Mouse (Mus musculus) embryonic facial prominence, embryonic 12.5 days (tissue): ENCODE data around the gene Ankrd12. TPM values are rescaled to one million over a fixed set of nuclear protein-coding genes. Genes with fewer than 3 reads are reported as not detected.

Experiments
- ATAC-seq: fragments of 200-750 bp; cut with Nextera tagmentation; 2 replicates; pipeline ENCODE4 v1.8.0; 2017; ENCODE audit not compliant: insufficient number of reproducible peaks, insufficient read depth, low FRiP score, low TSS enrichment
- H3K27ac ChIP-seq: fragments of 300-500 bp; sonication (generic); 2 replicates; pipeline ENCODE4 v1.5.1; 2016; ENCODE audit warnings: mild to moderate bottlenecking
- H3K27me3 ChIP-seq: fragments of 300-500 bp; sonication (generic); 2 replicates; pipeline ENCODE4 v1.6.1; 2016; ENCODE audit warnings: mild to moderate bottlenecking, moderate library complexity
- H3K36me3 ChIP-seq: fragments of 300-500 bp; sonication (generic); 2 replicates; pipeline ENCODE4 v1.6.1; 2016; ENCODE audit warnings: mild to moderate bottlenecking
- H3K4me1 ChIP-seq: fragments of 300-500 bp; sonication (generic); 2 replicates; pipeline ENCODE4 v1.6.1; 2016
- H3K4me2 ChIP-seq: fragments of 300-500 bp; sonication (generic); replicated peaks from 2 replicates; pipeline ENCODE4 v1.6.1; 2016; ENCODE audit warnings: mild to moderate bottlenecking, moderate library complexity
- H3K4me3 ChIP-seq: fragments of 300-500 bp; sonication (generic); 2 replicates; pipeline ENCODE4 v1.5.1; 2016; ENCODE audit warnings: mild to moderate bottlenecking
- H3K9ac ChIP-seq: fragments of 300-500 bp; sonication (generic); 2 replicates; pipeline ENCODE4 v1.6.1; 2016; ENCODE audit warnings: mild to moderate bottlenecking, moderate library complexity
- H3K9me3 ChIP-seq: fragments of 300-500 bp; sonication (generic); 2 replicates; pipeline ENCODE4 v1.6.1; 2016; ENCODE audit warnings: mild to moderate bottlenecking, moderate library complexity
- WGBS: fragments of 180-500 bp; shearing (Covaris S2); methylation state at CpG from one replicate; pipeline ENCODE4 v1.1.7; 2016; 5-methylcytosine and 5-hydroxymethylcytosine counted together
- polyA plus RNA-seq: library from polyadenylated mRNA; unstranded; fragments of >200 nt; fragmentation: Nextera tagmentation; extraction: Ambion mirVana; gene quantifications from 2 replicates; pipeline ENCODE4 v1.2.1, GENCODE M21; 2016

The Ankrd12 gene
- polyA plus RNA-seq, 1 experiment from 2014 or later = 37.5 TPM

- H3K27ac ChIP-seq = no peak overlapping the region
These were observed 29.8 kb upstream of the Ankrd12 start for GRCm38 (mm10) chr17:66106601-66107267.

GRCm38 (mm10) chr17:66104076-66104475, 27.2 kb upstream of the Ankrd12 start:
- 87% methylated on average over 7 of the region's 7 CpGs for WGBS

More at GRCm38 (mm10) chr17:66106601-66107267, 29.8 kb upstream of the Ankrd12 start:
- Histone ChIP-seq H3K9me3 (no peaks in the 10 kb centered on the region), H3K9ac (peak overlapping the region; percentile 30; the same call in 1 of the 2 replicates), H3K4me3 (no peak overlapping the region), H3K4me2 (no peak overlapping the region), H3K4me1 (no peaks in the 10 kb centered on the region), H3K27me3 (no peaks in the 10 kb centered on the region), H3K36me3 (no peaks in the 10 kb centered on the region)
- no peak for ATAC-seq
- 50% methylated on average over 10 of the region's 10 CpGs for WGBS

DNA sequence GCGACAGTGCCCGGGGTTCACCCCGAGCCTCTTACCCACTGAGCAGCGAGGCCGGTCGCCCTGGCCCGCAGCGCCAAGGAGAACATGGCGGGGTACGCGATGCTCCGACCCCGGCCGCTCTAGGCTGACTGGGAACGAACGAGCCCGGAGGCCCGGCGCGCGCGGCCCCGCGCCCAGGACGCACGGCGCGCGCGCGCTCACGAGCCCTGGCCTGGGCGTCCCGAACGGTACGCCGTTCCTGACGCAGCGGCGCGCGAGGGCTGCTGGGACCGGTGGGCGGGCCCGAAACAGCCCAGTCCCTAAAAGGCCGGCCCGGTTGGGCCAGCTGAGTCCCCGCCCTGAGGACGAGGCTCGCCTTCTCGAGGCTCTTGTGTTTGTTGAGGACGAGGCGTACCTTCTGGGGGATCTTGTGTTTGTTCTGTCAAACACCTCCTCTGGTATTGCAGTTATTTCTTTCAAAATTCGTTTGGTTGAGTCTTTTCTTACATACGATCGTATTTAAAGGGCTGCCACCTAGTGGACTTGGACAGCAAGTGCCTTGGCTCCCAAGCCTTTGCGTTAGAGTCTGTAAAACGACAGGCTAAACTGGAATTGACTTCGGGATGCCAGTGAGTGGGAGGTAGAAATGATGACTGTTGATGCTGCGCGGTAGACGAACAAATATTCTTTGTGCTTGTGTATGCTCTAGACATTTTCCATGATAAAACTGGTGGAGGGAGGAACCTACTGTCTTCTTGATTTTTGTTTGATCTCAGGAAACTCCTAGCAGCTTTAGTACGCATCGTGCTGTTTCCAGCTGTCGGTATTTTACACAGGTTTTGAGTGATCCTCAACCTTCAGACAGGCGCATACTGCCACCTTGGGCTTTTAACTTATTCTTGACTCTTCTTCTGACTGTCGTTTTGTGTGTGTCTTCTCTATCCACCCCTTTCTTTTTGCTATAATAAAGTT, 24.8 kb upstream of the Ankrd12 start, which contains the start of gene Ndufv2:
TSS of gene Ndufv2 (minus strand) at position 180 of the 951 bp plus-strand sequence.
- 1% methylated on average over 67 of the region's 67 CpGs for WGBS

More at GRCm38 (mm10) chr17:66104076-66104475, 27.2 kb upstream of the Ankrd12 start:
- no peak overlapping the region for H3K27ac ChIP-seq
- peaks cover 12% of the 10 kb centered on the region for H3K4me1 ChIP-seq
- ATAC-seq = no peak
- no peaks in the 10 kb centered on the region for H3K9me3 ChIP-seq
- no peaks in the 10 kb centered on the region for H3K36me3 ChIP-seq
- H3K4me2 ChIP-seq = no peak overlapping the region
- no peaks in the 10 kb centered on the region for H3K27me3 ChIP-seq
- no peak overlapping the region for H3K9ac ChIP-seq
- no peak overlapping the region for H3K4me3 ChIP-seq

DNA sequence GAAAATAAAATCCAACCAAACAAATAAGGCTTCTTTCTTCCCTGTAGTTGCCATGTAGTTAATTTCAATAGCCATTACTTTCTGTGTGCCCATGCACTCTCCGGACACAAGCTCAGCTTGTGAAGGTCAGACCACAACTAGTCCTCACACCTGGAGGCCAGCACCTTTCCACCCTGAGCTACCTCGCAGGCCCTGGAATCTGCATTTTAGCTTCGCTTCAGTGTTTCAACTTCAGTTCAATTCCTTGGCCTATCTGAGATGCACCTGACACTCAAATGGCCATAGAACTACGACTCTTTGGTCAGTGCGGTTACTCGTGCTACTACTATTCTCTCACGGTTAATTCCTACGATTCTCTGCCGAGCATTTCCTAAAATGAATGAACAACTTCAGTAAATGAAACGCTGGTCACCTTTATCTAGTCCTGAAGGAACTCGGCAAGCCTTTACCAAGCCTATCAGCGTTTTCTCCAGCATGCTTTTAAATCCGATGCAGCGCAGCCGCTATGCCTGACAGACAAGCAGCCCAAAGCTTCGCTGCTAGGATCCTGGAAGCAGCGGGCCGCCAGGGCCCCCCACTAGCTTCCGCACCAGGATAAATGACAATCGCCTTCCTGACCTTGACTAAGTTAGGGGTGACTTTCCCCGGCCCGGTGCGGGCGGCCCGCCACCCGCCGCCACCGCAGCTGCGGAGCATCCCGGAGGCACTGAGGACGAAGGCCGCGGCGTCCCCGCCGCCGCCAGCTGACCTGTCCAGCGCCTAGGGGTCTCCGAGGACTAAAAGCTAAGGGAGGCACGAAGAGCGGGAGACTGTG, 23.9 kb upstream of the Ankrd12 start:
- Histone ChIP-seq H3K4me2 (peak overlapping the region; percentile 89), H3K9ac (peak overlapping the region; percentile 97), H3K4me3 (peak overlapping the region; percentile 88), H3K9me3 (no peaks in the 10 kb centered on the region), H3K27ac (peak overlapping the region; percentile 93), H3K36me3 (no peaks in the 10 kb centered on the region), H3K27me3 (no peaks in the 10 kb centered on the region), H3K4me1 (peaks cover 12% of the 10 kb centered on the region)
- ATAC-seq = peak; percentile 4; the same call in 1 of the 2 replicates
- WGBS = under 1% methylated on average over 41 of the region's 41 CpGs

More for the DNA sequence above, 24.8 kb upstream of the Ankrd12 start, which contains the start of gene Ndufv2:
- H3K4me1 ChIP-seq = peaks cover 12% of the 10 kb centered on the region
- H3K36me3 ChIP-seq = no peaks in the 10 kb centered on the region
- peak within 1 kb of the TSS; percentile 88 for H3K4me3 ChIP-seq
- ATAC-seq = peak; percentile 100
- peak within 1 kb of the TSS; percentile 97 for H3K9ac ChIP-seq
- no peaks in the 10 kb centered on the region for H3K27me3 ChIP-seq
- no peaks in the 10 kb centered on the region for H3K9me3 ChIP-seq
- H3K27ac ChIP-seq = peak within 1 kb of the TSS; percentile 93
- peak within 1 kb of the TSS; percentile 89 for H3K4me2 ChIP-seq

DNA sequence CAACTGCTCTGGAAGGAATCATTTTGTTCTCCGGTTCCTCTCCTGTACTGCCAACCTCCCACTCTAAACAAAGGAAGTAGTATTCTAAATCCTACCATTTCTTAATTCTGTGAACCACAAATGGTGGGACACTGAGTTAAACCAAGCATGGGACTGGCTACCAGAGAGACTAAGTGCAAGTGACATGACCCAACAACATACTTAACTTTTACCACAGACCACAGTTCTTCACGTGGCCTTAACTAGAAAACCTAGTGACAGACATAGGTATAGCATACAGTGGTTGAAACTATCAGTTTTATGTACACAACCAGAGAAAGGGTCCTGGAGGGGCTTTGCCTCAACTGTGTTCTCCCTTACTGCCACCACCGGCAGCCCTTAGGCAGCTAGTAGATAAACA, 15.8 kb upstream of the Ankrd12 start:
- no peaks in the 10 kb centered on the region for H3K27me3 ChIP-seq
- no peaks in the 10 kb centered on the region for H3K9me3 ChIP-seq
- H3K4me3 ChIP-seq = no peak overlapping the region
- H3K27ac ChIP-seq = no peak overlapping the region
- H3K36me3 ChIP-seq = peaks cover 15% of the 10 kb centered on the region
- H3K4me2 ChIP-seq = no peak overlapping the region
- H3K4me1 ChIP-seq = peaks cover 3% of the 10 kb centered on the region; the same call in 1 of the 2 replicates
- 78% methylated on average over 3 of the region's 3 CpGs for whole genome bisulfite sequencing
- ATAC-seq = no peak
- no peak overlapping the region for H3K9ac ChIP-seq

DNA sequence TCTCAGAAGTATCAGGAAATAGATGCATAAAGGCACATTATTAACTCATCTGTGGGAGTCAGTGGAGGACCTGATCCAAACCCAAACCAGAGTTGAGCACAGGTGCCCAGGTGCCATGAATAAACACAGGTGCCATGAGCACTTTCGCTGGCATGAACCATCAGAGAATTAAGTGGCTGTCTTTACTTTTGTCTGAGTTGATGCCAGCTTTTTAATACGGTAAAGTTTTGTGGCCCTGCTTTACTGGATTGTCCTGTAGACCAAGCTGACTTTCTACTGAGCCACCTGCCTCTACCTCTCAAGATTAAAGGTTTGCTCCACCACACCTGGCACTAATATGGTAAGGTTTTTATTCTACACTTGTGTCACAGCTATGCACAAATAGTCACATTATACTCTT, 15.2 kb upstream of the Ankrd12 start:
- H3K4me3 ChIP-seq = no peak overlapping the region
- H3K4me1 ChIP-seq = peaks cover 3% of the 10 kb centered on the region; the same call in 1 of the 2 replicates
- H3K27me3 ChIP-seq = no peaks in the 10 kb centered on the region
- no peak overlapping the region for H3K4me2 ChIP-seq
- H3K9ac ChIP-seq = no peak overlapping the region
- no peak overlapping the region for H3K27ac ChIP-seq
- no peaks in the 10 kb centered on the region for H3K9me3 ChIP-seq
- 95% methylated on average over 2 of the region's 2 CpGs for WGBS
- ATAC-seq = no peak
- peaks cover 19% of the 10 kb centered on the region for H3K36me3 ChIP-seq

DNA sequence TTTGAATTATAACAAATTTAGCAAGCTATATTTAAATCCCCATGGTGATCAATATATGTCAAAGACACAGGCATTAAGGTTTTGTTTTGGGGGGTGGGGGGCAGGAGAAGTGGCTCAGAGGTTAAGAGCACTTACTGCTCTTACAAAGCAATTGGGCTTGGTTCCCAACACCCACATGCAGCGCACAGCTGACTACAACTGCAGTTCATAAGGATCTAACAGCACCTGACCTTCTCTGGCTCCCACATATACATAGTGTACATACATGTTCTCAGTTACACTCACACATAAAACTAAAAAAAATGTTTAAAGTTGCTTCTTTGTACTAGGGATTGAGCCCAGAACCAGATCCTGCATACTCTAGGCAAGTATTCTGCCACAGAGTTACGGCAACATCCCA, 14.5 kb upstream of the Ankrd12 start:
- ATAC-seq = no peak

DNA sequence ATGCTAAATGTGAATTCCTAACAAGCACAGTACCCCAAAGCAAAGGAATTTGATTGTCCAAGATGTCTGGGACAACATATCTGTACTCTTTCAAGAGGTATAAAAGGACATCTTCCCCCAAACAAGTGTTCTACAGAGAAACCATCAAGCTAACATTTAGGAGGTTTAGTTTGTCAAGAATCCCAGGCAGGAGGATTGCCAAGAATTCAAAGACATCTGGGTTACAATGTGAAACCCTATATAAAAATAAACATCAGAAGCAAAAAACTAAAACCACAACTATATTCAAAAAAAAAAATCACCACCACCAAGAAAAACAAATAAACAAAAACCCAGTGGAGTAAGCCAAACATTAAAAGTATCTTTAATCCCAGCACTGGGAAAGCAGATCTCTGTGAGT, 13.4 kb upstream of the Ankrd12 start:
- no peaks in the 10 kb centered on the region for H3K9me3 ChIP-seq
- no peak overlapping the region for H3K4me3 ChIP-seq
- no peak overlapping the region for H3K9ac ChIP-seq
- no peak overlapping the region for H3K27ac ChIP-seq
- ATAC-seq = no peak
- no peaks in the 10 kb centered on the region for H3K27me3 ChIP-seq
- H3K36me3 ChIP-seq = peaks cover 35% of the 10 kb centered on the region
- no peak overlapping the region for H3K4me2 ChIP-seq
- peaks cover 3% of the 10 kb centered on the region; the same call in 1 of the 2 replicates for H3K4me1 ChIP-seq

More for the DNA sequence above, 14.5 kb upstream of the Ankrd12 start:
- Histone ChIP-seq H3K4me3 (no peak overlapping the region), H3K4me1 (peaks cover 3% of the 10 kb centered on the region; the same call in 1 of the 2 replicates), H3K27ac (no peak overlapping the region), H3K27me3 (no peaks in the 10 kb centered on the region), H3K4me2 (no peak overlapping the region), H3K36me3 (peaks cover 24% of the 10 kb centered on the region), H3K9me3 (no peaks in the 10 kb centered on the region), H3K9ac (no peak overlapping the region)
- WGBS = 88% methylated on average over 2 of the region's 2 CpGs

DNA sequence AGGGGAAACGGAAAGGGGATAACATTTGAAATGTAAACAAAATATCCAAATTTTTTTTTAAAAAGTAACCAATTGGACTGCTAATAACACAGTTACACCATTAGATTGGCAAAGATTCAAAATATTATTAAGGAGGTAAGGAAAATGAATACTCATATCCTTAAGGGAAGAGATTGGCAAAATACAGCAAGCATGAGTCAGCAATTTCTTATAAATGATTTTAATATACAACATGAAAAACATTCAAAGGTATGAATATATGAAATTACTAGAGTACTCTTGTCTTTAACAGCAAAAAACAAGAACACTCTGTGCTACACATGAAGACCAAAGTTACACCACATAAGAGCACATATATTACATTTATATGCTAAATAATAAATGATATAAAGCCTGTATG, 8.1 kb upstream of the Ankrd12 start:
- H3K4me3 ChIP-seq = no peak overlapping the region
- peaks cover 46% of the 10 kb centered on the region for H3K36me3 ChIP-seq
- no peak overlapping the region for H3K9ac ChIP-seq
- ATAC-seq = no peak
- H3K4me2 ChIP-seq = no peak overlapping the region
- 93% methylated on average over 1 of the region's 1 CpGs for WGBS
- H3K4me1 ChIP-seq = no peaks in the 10 kb centered on the region
- no peaks in the 10 kb centered on the region for H3K27me3 ChIP-seq
- no peak overlapping the region for H3K27ac ChIP-seq
- no peaks in the 10 kb centered on the region for H3K9me3 ChIP-seq

- Histone ChIP-seq H3K4me2 (no peak overlapping the region), H3K27me3 (no peaks in the 10 kb centered on the region), H3K36me3 (peaks cover 46% of the 10 kb centered on the region), H3K9ac (no peak overlapping the region), H3K9me3 (no peaks in the 10 kb centered on the region), H3K4me1 (no peaks in the 10 kb centered on the region), H3K27ac (no peak overlapping the region), H3K4me3 (no peak overlapping the region)
- 74% methylated on average over 1 of the region's 1 CpGs for WGBS
- no peak for ATAC-seq
These were observed 7.6 kb upstream of the Ankrd12 start for GRCm38 (mm10) chr17:66084486-66084885.

- peak overlapping the region; percentile 88 for H3K27ac ChIP-seq
- 2% methylated on average over 23 of the region's 23 CpGs for WGBS
These were observed 555 bp upstream of the Ankrd12 start for GRCm38 (mm10) chr17:66077437-66077850.

More at GRCm38 (mm10) chr17:66077437-66077850, 555 bp upstream of the Ankrd12 start:
- no peaks in the 10 kb centered on the region for H3K9me3 ChIP-seq
- H3K36me3 ChIP-seq = peaks cover 15% of the 10 kb centered on the region
- H3K4me3 ChIP-seq = peak overlapping the region; percentile 94
- peak overlapping the region; percentile 78 for H3K4me2 ChIP-seq
- peak; percentile 74 for ATAC-seq
- no peaks in the 10 kb centered on the region for H3K27me3 ChIP-seq
- H3K4me1 ChIP-seq = peaks cover 15% of the 10 kb centered on the region; the same call in 1 of the 2 replicates
- peak overlapping the region; percentile 80 for H3K9ac ChIP-seq
